In the genomic region with DNA sequence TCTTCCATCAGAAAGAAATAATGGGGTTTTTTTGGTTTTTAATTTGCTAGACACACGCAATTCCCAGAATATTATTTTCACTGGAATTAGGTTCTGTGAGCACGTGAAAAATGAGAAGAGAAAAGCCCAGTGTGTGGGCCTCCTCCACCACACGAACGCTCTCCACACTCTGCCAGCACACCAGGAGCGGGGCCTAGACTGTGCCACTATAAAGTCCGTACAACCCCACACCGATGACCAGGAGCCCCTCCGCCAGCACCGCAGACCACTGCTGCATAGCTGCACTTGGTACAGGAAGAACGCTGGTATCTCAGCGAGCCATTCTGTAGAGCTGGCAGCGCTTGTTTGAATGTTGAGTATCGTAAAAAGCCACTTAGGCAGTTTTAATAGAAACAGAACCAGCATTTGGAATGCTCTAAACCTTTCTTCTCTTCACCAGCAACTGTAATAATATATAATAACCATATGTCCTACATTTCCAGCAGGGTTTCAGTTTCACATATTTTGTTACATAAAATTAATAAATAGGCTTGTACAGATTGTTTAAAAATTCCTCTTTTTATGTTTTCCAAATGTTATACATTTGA, we compare ENCODE assay signal across 9 mouse cellular contexts.
"Had no signal": no experiment of that assay in that cellular context is flagged by ENCODE, and none has a peak within 500 bp of the region (broad histone marks: within the 10 kb centered on the region; RNA-seq: fewer than 3 reads in every experiment).

No protein-coding gene starts in this region.

- H3K9me3 ChIP-seq: midbrain, embryonic 13.5 days had no signal

- ATAC-seq: lung, postnatal 0 days; midbrain, embryonic 13.5 days had no signal

- H3K27ac ChIP-seq: liver, embryonic 14.5 days; midbrain, embryonic 13.5 days had no signal

- H3K4me2 ChIP-seq: midbrain, embryonic 13.5 days had no signal

- H3K4me3 ChIP-seq: midbrain, embryonic 13.5 days had no signal

- DNase-seq: kidney, adult 2 months; kidney, postnatal 25 days; lung, adult 2 months; lung, postnatal 36 days; right cerebral cortex, postnatal 25 days; thymus, postnatal 4 days had no signal

- H3K36me3 ChIP-seq: midbrain, embryonic 13.5 days had no signal

- H3K27me3 ChIP-seq: midbrain, embryonic 13.5 days had no signal

- H3K9ac ChIP-seq: liver, embryonic 14.5 days; midbrain, embryonic 13.5 days had no signal
